Mouse (Mus musculus) CH12.LX (cell line): Measurements from ENCODE around the gene Cd2bp2. TPM values are rescaled to one million over a fixed set of nuclear protein-coding genes. Genes with fewer than 3 reads are reported as not detected.

ENCODE experiments used
- DNase-seq: peaks from one replicate; pipeline ENCODE4 v3.0.0-alpha.2; 2013; ENCODE audit errors: extremely low read depth
- H3K27ac ChIP-seq: 2 replicates; pipeline ENCODE4 v1.5.1; 2012; ENCODE audit warnings: low read depth, mild to moderate bottlenecking, control low read depth, moderate library complexity; ENCODE audit not compliant: insufficient read depth
- H3K27me3 ChIP-seq: replicated peaks from 2 replicates; pipeline ENCODE3; 2012; ENCODE audit warnings: inconsistent platforms
- H3K36me3 ChIP-seq, 2 experiments: replicated peaks in 1 of 2; 2 replicates each; pipeline versions ENCODE3 to v1.6.1; 2012; ENCODE audit warnings: inconsistent platforms in 1 of 2, low read length in 1 of 2, mild to moderate bottlenecking in 1 of 2, mixed read lengths in 1 of 2, moderate library complexity in 1 of 2; ENCODE audit not compliant: control insufficient read depth in 1 of 2, insufficient read depth in 1 of 2
- H3K4me1 ChIP-seq, 2 experiments: 2 replicates each; pipeline ENCODE4 v1.6.1; 2012; ENCODE audit warnings: inconsistent platforms in 1 of 2, moderate library complexity in 1 of 2; ENCODE audit not compliant: insufficient read depth in 2 of 2, control insufficient read depth in 1 of 2
- H3K4me2 ChIP-seq: 2 replicates; pipeline ENCODE4 v1.6.1; 2012; ENCODE audit warnings: low read depth, mild to moderate bottlenecking, control low read depth; ENCODE audit not compliant: poor library complexity, insufficient read depth, severe bottlenecking
- H3K4me3 ChIP-seq, 3 experiments: fragments of 150-350 bp in 1 of 3; sonication (generic) in 1 of 3; replicated peaks in 1 of 3; 2 replicates each; pipeline versions ENCODE3 to v1.5.1; 2011 to 2012; ENCODE audit warnings: low read depth in 2 of 3, low read length in 2 of 3, mild to moderate bottlenecking in 2 of 3, moderate library complexity in 2 of 3, control low read depth in 1 of 3, improper control_type of control experiment in 1 of 3, inconsistent platforms in 1 of 3, mixed read lengths in 1 of 3; ENCODE audit not compliant: poor library complexity in 1 of 3
- H3K79me2 ChIP-seq: replicated peaks from 2 replicates; pipeline ENCODE4 v1.6.1; 2012; ENCODE audit warnings: mild to moderate bottlenecking, moderate library complexity; ENCODE audit not compliant: control insufficient read depth, poor library complexity, insufficient read depth, severe bottlenecking; ENCODE audit errors: extremely low read depth
- H3K9ac ChIP-seq: 2 replicates; pipeline ENCODE4 v1.6.1; 2012; ENCODE audit warnings: low read depth, mild to moderate bottlenecking, control low read depth, moderate library complexity; ENCODE audit not compliant: insufficient read depth
- H3K9me3 ChIP-seq: replicated peaks from 2 replicates; pipeline ENCODE3; 2012; ENCODE audit warnings: low read length, inconsistent platforms, mixed read lengths
- BHLHE40 ChIP-seq: IDR thresholded peaks from 2 replicates; pipeline ENCODE4 v1.6.1; 2011; ENCODE audit warnings: mild to moderate bottlenecking, low read depth, low read length, improper control_type of control experiment
- E2F4 ChIP-seq: IDR thresholded peaks from 2 replicates; pipeline ENCODE4 v1.6.1; 2011; ENCODE audit warnings: low read depth, low read length, improper control_type of control experiment; ENCODE audit not compliant: insufficient replicate concordance
- EP300 ChIP-seq: IDR thresholded peaks from 2 replicates; pipeline ENCODE4 v1.6.1; 2011; ENCODE audit warnings: low read length, improper control_type of control experiment
- JUN ChIP-seq: IDR thresholded peaks from 2 replicates; pipeline ENCODE4 v1.6.1; 2011; ENCODE audit warnings: low read depth, mild to moderate bottlenecking, low read length, improper control_type of control experiment, moderate library complexity; ENCODE audit not compliant: insufficient read depth
- MAFK ChIP-seq: IDR thresholded peaks from 2 replicates; pipeline ENCODE4 v1.6.1; 2011; ENCODE audit warnings: low read length, improper control_type of control experiment; ENCODE audit not compliant: insufficient replicate concordance
- MAX ChIP-seq: IDR thresholded peaks from 2 replicates; pipeline ENCODE4 v1.6.1; 2011; ENCODE audit warnings: low read length, improper control_type of control experiment
- MEF2A ChIP-seq: IDR thresholded peaks from 2 replicates; pipeline ENCODE4 v1.6.1; 2014; ENCODE audit warnings: low read depth, mild to moderate bottlenecking, inconsistent platforms, low read length, improper control_type of control experiment, borderline replicate concordance
- PAX5 ChIP-seq: IDR thresholded peaks from 2 replicates; pipeline ENCODE4 v1.6.1; 2012; ENCODE audit warnings: low read length, inconsistent platforms, mixed read lengths
- POLR2A ChIP-seq: IDR thresholded peaks from 2 replicates; pipeline ENCODE4 v1.6.1; 2011; ENCODE audit warnings: low read depth, mild to moderate bottlenecking, improper control_type of control experiment, low read length
- POLR2AphosphoS2 ChIP-seq: IDR thresholded peaks from 2 replicates; pipeline ENCODE4 v1.6.1; 2011; ENCODE audit warnings: low read depth, low read length, improper control_type of control experiment
- RCOR1 ChIP-seq: conservative IDR thresholded peaks from 2 replicates; pipeline ENCODE4 v1.6.1; 2012; ENCODE audit warnings: low read depth, mild to moderate bottlenecking, inconsistent platforms, low read length, improper control_type of control experiment
- SMC3 ChIP-seq: IDR thresholded peaks from 2 replicates; pipeline ENCODE4 v1.6.1; 2011; ENCODE audit warnings: low read depth, low read length, improper control_type of control experiment
- TBP ChIP-seq: conservative IDR thresholded peaks from 2 replicates; pipeline ENCODE4 v1.6.1; 2011; ENCODE audit warnings: low read depth, low read length, improper control_type of control experiment
- UBTF ChIP-seq: IDR thresholded peaks from 2 replicates; pipeline ENCODE4 v1.6.1; 2012; ENCODE audit warnings: low read depth, mild to moderate bottlenecking, inconsistent platforms, low read length, improper control_type of control experiment, moderate library complexity
- ZMIZ1 ChIP-seq: IDR thresholded peaks from 2 replicates; pipeline ENCODE4 v1.6.1; 2012; ENCODE audit warnings: low read depth, mild to moderate bottlenecking, inconsistent platforms, low read length, improper control_type of control experiment
- ZNF384 ChIP-seq: IDR thresholded peaks from 2 replicates; pipeline ENCODE4 v1.6.1; 2012; ENCODE audit warnings: low read depth, low read length, improper control_type of control experiment, inconsistent platforms
- dilution Hi-C: fragments of 300-500 bp; cut with MboI; formaldehyde crosslinking; loops from 2 replicates; pipeline ENCODE4 v1.14.3; 2020; ENCODE audit warnings: low sequenced_read_pairs; ENCODE audit not compliant: extremely low pct_unique_long_range_greater_than_20kb, extremely low pct_ligation_motif_present
- in situ Hi-C: fragments of 300-500 bp; cut with MboI; formaldehyde crosslinking; loops from 3 replicates; pipeline ENCODE4 v1.14.3; 2019; ENCODE audit warnings: low sequenced_read_pairs, low pct_ligation_motif_present, low pct_unique_long_range_greater_than_20kb, mixed read lengths
- polyA plus RNA-seq: library from polyadenylated mRNA; unstranded; fragments of >175 nt; gene quantifications from 2 replicates; pipeline ENCODE4 v1.2.1, GENCODE M21; 2012; ENCODE audit warnings: low read depth; ENCODE audit not compliant: insufficient read length
- total RNA-seq, 2 experiments: library from RNA; depleted of rRNA; stranded (reverse); fragments of 300-350 nt in 1 of 2; fragments of >200 nt in 1 of 2; gene quantifications; 2 replicates each; pipeline ENCODE4 v1.2.3; 2012 to 2014

The Cd2bp2 gene
- total and polyA plus RNA-seq, 3 experiments: 57.4 to 66.8 (median 62.4) TPM

- H3K4me1 ChIP-seq: peaks cover 11 to 52% of the 10 kb centered on the region in 2 experiments
- no peak overlapping the region for H3K4me2 ChIP-seq
- H3K27ac ChIP-seq: no peak overlapping the region
- in situ Hi-C loops (no loop called here), dilution Hi-C loops (no loop called here)
- no peak overlapping the region for H3K9ac ChIP-seq
- H3K27me3 ChIP-seq: no peaks in the 10 kb centered on the region
- TF ChIP-seq UBTF (no peak), SMC3 (no peak), EP300 (no peak), MAX (no peak), POLR2A (no peak), MEF2A (no peak), PAX5 (no peak), ZNF384 (no peak), BHLHE40 (no peak), JUN (no peak), TBP (no peak)
- peaks cover 13% of the 10 kb centered on the region for H3K9me3 ChIP-seq
- H3K4me3 ChIP-seq: no peak overlapping the region
- H3K79me2 ChIP-seq: no peaks in the 10 kb centered on the region; the same call in 1 of the 2 replicates
- DNase-seq: no peak
- H3K36me3 ChIP-seq: peaks cover 50 to 84% of the 10 kb centered on the region in 2 experiments
Observed at GRCm38 (mm10) chr7:127180783-127181182, 15.1 kb downstream of the Cd2bp2 start.

DNA sequence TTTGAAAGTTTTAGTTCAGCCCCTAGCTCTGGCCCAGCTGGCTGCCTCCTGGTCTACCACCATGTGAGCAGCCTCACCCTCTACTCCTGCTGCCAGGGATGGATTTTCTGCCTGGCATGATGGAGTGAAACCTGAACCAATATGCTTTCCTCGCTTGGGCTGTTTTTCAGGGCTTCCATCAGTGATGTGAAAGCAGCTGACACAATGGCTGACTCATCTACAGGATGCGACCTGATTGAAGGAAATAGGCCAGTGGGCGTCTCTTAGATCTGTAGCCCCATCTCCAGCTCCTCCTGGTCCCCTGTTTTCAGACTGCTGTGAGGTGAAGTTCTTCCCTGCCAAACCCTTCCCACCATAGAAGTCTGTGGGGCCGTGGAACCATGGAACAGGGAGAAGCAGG, 18.9 kb downstream of the Cd2bp2 start:
- peaks cover 55 to 78% of the 10 kb centered on the region in 2 experiments for H3K36me3 ChIP-seq
- no peaks in the 10 kb centered on the region for H3K27me3 ChIP-seq
- H3K9ac ChIP-seq: no peak overlapping the region
- TF ChIP-seq E2F4 (no peak), ZMIZ1 (no peak), POLR2AphosphoS2 (no peak), MAX (no peak), ZNF384 (no peak), RCOR1 (no peak), MAFK (no peak), PAX5 (no peak), POLR2A (no peak)
- TF ChIP-seq, all 38 proteins: peak for 0
- H3K4me1 ChIP-seq: peaks cover 4 to 25% of the 10 kb centered on the region in 2 experiments; a peak in 2 of 4 replicates
- H3K4me3 ChIP-seq: no peak overlapping the region
- H3K4me2 ChIP-seq: no peak overlapping the region
- dilution Hi-C loops: no loop called here
- no peaks in the 10 kb centered on the region; the same call in 1 of the 2 replicates for H3K79me2 ChIP-seq
- in situ Hi-C loops: no loop called here
- peaks cover 33% of the 10 kb centered on the region for H3K9me3 ChIP-seq
- no peak overlapping the region for H3K27ac ChIP-seq
- DNase-seq: no peak
